Mouse (Mus musculus) gastrocnemius, adult 2 months (tissue): ENCODE results near the gene Emid1. TPM values are rescaled to one million over a fixed set of nuclear protein-coding genes. Genes with fewer than 3 reads are reported as not detected.
A peak's percentile ranks its signal among the peaks of the same experiment; 100 is the strongest.

Experiments used
- DNase-seq: peaks from one replicate; pipeline ENCODE4 v3.0.0; 2022
- H3K27ac ChIP-seq: fragments of 200-600 bp; 2 replicates; pipeline ENCODE4 v1.8.1; 2022; ENCODE audit warnings: mild to moderate bottlenecking
- H3K4me3 ChIP-seq: fragments of 200-600 bp; 2 replicates; pipeline ENCODE4 v1.8.1; 2022; ENCODE audit warnings: mild to moderate bottlenecking, moderate library complexity
- CTCF ChIP-seq: fragments of 200-600 bp; IDR thresholded peaks from 2 replicates; pipeline ENCODE4 v1.8.1; 2022; ENCODE audit warnings: antibody characterized with exemption, mild to moderate bottlenecking, moderate library complexity
- intact Hi-C: fragments of 180-260 bp; cut with DNase I; formaldehyde crosslinking; loops from one replicate; pipeline ENCODE4 v1.15.1; 2025
- total RNA-seq, 2 experiments: library from RNA; stranded (reverse); gene quantifications; 2 replicates each; pipeline ENCODE4 v1.2.3; 2021

The Emid1 gene
- total RNA-seq, 2 experiments from 2014 or later, result 5.4 to 10.9 TPM

- intact Hi-C loops, result loop anchor here (1.0 kb wide), 1 partner anchor 50 kb away; no protein-coding TSS in a partner anchor
- DNase-seq, result peak; percentile 94
- TF ChIP-seq CTCF, result peak; percentile 83
- Histone ChIP-seq H3K4me3 (peak within 1 kb of the TSS; percentile 82), H3K27ac (peak within 1 kb of the TSS; percentile 87)
Observed at GRCm38 (mm10) chr11:5065056-5065821, 86.8 kb downstream of the Emid1 start, which contains the start of gene Gas2l1. Gene Gas2l1, minus strand, starts transcription at chr11:5065327.

- intact Hi-C loops, result loop anchor here (1.0 kb wide), 1 partner anchor 49 kb away; no protein-coding TSS in a partner anchor
- no peak for TF ChIP-seq CTCF
- Histone ChIP-seq H3K4me3 (peak overlapping the region; percentile 82), H3K27ac (peak overlapping the region; percentile 87)
- DNase-seq, result no peak
Observed at GRCm38 (mm10) chr11:5064282-5065055, 87.6 kb downstream of the Emid1 start.

- no peak for DNase-seq
- H3K4me3 ChIP-seq, result peak overlapping the region; percentile 82
- intact Hi-C loops, result no loop called here
- no peak for TF ChIP-seq CTCF
- H3K27ac ChIP-seq, result peak overlapping the region; percentile 87
Observed at GRCm38 (mm10) chr11:5063561-5064281, 88.3 kb downstream of the Emid1 start.

GRCm38 (mm10) chr11:5062860-5063505 lies 89.1 kb downstream of the Emid1 start:
- intact Hi-C loops, result no loop called here
- peak overlapping the region; percentile 82 for H3K4me3 ChIP-seq
- no peak for TF ChIP-seq CTCF
- H3K27ac ChIP-seq, result peak overlapping the region; percentile 81
- no peak for DNase-seq

- peak overlapping the region; percentile 82 for H3K4me3 ChIP-seq
- no peak for DNase-seq
- H3K27ac ChIP-seq, result peak overlapping the region; percentile 81
- intact Hi-C loops, result no loop called here
- TF ChIP-seq CTCF, result no peak
Observed at GRCm38 (mm10) chr11:5062326-5062725, 89.7 kb downstream of the Emid1 start.

- H3K4me3 ChIP-seq, result peak overlapping the region; percentile 82
- TF ChIP-seq CTCF, result no peak
- peak; percentile 95 for DNase-seq
- H3K27ac ChIP-seq, result peak overlapping the region; percentile 81
- intact Hi-C loops, result loop anchor here (2.0 kb wide), 1 partner anchor 21 kb away; no protein-coding TSS in a partner anchor
Observed at GRCm38 (mm10) chr11:5061413-5062139, 90.5 kb downstream of the Emid1 start.

GRCm38 (mm10) chr11:5060756-5061412 lies 91.2 kb downstream of the Emid1 start:
- Histone ChIP-seq H3K4me3 (peak overlapping the region; percentile 82), H3K27ac (peak overlapping the region; percentile 81)
- DNase-seq, result no peak
- no peak for TF ChIP-seq CTCF
- intact Hi-C loops, result loop anchor here (2.0 kb wide), 1 partner anchor 20 kb away; no protein-coding TSS in a partner anchor

GRCm38 (mm10) chr11:5059704-5060156 lies 92.3 kb downstream of the Emid1 start:
- H3K4me3 ChIP-seq, result peak overlapping the region; percentile 19; the same call in 1 of the 2 replicates
- intact Hi-C loops, result loop anchor here (2.0 kb wide), 1 partner anchor 19 kb away; no protein-coding TSS in a partner anchor
- no peak overlapping the region for H3K27ac ChIP-seq
- TF ChIP-seq CTCF, result peak; percentile 86
- DNase-seq, result peak; percentile 43

GRCm38 (mm10) chr11:5059230-5059629 lies 92.8 kb downstream of the Emid1 start:
- no peak for TF ChIP-seq CTCF
- intact Hi-C loops, result no loop called here
- H3K4me3 ChIP-seq, result peak overlapping the region; percentile 19; the same call in 1 of the 2 replicates

GRCm38 (mm10) chr11:5058783-5059182 lies 93.3 kb downstream of the Emid1 start:
- H3K4me3 ChIP-seq, result no peak overlapping the region
- no peak for DNase-seq
- no peak overlapping the region for H3K27ac ChIP-seq
- no peak for TF ChIP-seq CTCF
- intact Hi-C loops, result no loop called here

More at GRCm38 (mm10) chr11:5059230-5059629, 92.8 kb downstream of the Emid1 start:
- no peak for DNase-seq
- no peak overlapping the region for H3K27ac ChIP-seq
